Mouse (Mus musculus): ENCODE measurements at regions not wholly inside any gene's neighbourhood (a gene's known extent, or its start where the extent isn't known, plus 50 kb on each side); places are given as distances from the start of the nearest gene placed in this dataset.
"Not testable (repeated sequence)": the region's sequence is repeated elsewhere in the genome, so short reads cannot be mapped to it uniquely, and the experiment has no call there.

DNA sequence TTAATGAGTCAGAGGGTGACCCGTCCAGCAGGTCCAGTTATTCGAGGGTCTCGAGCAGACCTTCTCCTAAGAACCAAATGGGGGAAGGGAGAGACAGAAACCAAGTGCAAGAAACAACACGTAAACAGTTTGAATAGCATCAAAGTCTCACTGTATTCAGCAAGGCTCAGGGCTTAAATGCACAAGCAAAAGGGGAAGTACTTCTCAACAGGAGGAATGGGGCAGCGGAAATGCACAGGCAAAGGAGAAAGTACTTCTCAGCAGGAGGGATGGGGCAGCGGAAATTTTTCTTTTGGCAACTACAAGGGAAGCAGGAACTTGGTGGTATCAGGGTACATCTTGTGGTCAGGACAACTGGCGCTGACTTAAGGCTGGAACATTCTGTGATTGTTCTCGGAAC, 330.6 kb downstream of the 9430069I07Rik start:
- DNase-seq (ENCODE audit: low read depth) = not testable (repeated sequence)

GRCm38 (mm10) chr15:34025396-34025795, 332.3 kb downstream of the 9430069I07Rik start:
- no peak for DNase-seq (ENCODE audit: low read depth)

DNA sequence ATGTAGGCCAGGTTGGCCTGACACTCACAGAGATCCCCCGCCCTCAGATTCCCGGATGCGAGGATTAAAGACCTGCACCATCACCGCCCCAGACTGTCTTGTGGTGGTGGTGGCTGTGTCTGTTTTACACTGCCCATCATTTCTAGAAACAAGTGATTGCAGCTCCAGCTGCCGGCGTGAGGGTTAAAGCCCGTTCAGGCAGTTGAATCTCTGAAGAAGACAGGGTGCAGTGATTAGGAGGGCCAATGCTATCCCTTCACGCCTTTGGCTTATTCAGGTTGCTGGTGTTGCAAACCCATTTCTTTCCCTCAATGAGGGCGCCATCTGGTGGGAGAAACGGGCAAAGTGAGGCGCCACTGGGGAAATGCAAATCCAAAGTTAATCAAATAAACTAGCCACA, 335.8 kb downstream of the 9430069I07Rik start:
- peak; percentile 48 for DNase-seq (ENCODE audit: low read depth)

DNA sequence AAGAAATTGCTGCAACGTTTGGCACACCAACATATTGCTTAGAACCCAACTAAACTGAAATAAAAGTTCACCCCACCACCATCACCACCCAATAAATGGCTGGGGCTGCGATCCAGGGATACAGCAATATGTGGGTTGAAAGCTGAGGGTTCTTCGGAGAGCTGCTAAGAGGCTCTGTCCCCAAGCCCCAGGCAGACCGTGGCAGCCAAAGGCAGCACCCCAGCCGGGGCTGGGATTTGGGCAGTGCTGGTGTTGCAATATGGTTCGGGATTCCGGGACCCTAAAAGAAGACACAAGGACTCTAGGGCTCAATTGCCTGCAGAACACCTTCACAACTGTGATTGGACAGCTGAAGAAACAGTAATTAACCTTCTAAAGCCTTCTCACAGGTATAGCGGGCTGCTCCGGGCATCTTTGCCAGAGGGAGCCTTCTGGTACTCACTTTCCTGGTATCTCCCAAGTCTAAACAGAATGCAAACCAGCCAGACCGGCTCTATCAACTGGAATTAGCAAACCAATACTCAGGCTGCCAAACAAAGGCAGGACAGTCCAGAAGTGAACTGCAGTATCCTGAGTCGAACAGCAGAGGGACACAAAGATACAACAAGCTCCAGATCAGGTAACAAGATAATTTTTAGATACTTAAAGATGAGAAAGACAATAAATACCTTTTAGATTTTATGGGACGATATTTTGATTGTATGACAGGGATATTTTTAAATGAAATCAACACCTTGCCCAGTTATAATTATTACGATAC, 341.1 kb downstream of the 9430069I07Rik start:
- DNase-seq (ENCODE audit: low read depth) = peak; percentile 9

GRCm38 (mm10) chr15:34008591-34008990, 349.1 kb downstream of the 9430069I07Rik start:
- DNase-seq (ENCODE audit: low read depth) = no peak

- DNase-seq (ENCODE audit: low read depth) = no peak
These were observed 365.3 kb downstream of the 9430069I07Rik start for GRCm38 (mm10) chr15:33992383-33992782.

GRCm38 (mm10) chr15:33975077-33975476, 382.6 kb downstream of the 9430069I07Rik start:
- no peak for DNase-seq (ENCODE audit: low read depth)

GRCm38 (mm10) chr15:33973466-33973865, 384.2 kb downstream of the 9430069I07Rik start:
- no peak for DNase-seq (ENCODE audit: low read depth)

- no peak for DNase-seq (ENCODE audit: low read depth)
These were observed 388.3 kb downstream of the 9430069I07Rik start for GRCm38 (mm10) chr15:33969409-33969808.

DNA sequence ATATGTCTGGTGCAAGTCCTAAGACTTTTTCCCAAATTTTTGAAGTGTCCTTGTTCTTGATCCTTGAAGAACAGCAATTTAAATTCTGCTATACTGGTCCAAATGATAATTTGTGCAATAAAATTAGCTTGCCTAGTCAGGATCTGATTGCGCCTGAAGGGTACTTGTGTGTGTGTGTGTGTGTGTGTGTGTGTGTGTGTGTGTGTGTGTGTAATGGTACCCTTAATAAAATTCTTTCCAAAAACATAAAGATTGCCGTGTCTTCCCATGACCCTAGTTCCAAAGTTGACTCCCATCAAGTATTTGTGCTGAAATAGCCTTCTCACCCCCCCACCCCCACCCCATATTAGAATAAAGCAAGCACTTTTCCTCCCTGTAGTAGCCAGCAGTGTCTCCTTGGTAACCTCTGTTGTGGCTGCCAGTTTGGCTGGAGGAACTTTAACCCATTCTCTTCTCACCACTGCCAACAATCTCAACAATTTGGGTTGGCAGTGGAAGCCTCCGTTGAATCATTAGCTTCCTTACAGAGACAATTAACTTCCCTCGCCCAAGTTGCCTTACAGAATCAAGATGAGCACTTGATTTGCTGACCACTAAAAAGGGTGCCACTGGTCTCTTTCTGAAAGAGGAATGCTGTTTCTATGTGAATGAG, 422.5 kb downstream of the 9430069I07Rik start:
- DNase-seq (ENCODE audit: low read depth) = no peak

GRCm38 (mm10) chr15:33926446-33926845, 431.2 kb downstream of the 9430069I07Rik start:
- no peak for DNase-seq (ENCODE audit: low read depth)

DNA sequence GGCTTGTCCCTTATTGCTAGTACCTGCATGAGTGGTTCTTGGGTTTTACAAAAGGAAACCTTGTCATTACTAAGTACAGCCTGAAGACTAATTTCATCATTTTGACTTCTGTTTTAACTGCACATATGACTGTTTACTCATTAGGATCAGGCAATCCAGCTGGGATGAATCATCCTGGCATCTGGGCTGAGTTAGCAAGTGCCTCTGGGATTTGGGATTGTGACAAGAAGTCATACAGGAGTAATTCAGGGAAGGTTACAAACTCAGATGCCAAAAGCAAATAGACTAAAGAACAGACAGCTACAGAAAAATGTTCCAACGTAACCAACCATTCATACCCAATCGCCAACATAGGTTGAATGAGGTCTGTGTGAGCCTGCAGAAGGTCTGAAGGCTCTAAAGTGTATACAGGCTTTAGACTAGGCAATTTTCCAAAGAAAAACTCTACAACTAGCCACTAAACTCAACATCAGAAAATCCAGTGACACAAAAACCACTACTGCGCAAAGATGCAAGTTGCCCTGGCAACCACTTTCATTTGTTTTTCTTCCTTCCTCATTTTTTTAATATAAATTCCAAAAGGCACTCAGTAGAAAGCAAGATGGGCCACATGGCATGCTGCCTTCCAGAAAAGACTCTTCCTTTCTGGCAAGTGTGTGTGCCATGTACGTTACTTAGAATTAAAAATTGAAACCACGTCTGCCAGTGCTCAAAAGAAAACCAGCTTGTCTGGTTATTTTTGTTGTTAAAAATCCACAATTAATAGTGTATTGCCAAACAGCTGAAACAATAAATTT, 433.4 kb downstream of the 9430069I07Rik start:
- DNase-seq (ENCODE audit: low read depth) = no peak

GRCm38 (mm10) chr15:33914891-33915290, 442.8 kb downstream of the 9430069I07Rik start:
- no peak for DNase-seq (ENCODE audit: low read depth)

GRCm38 (mm10) chr15:33906727-33907479, 450.8 kb downstream of the 9430069I07Rik start:
- no peak for DNase-seq (ENCODE audit: low read depth)

GRCm38 (mm10) chr15:33896076-33896475, 461.6 kb downstream of the 9430069I07Rik start:
- no peak for DNase-seq (ENCODE audit: low read depth)

- DNase-seq (ENCODE audit: low read depth) = no peak
These were observed 467.1 kb downstream of the 9430069I07Rik start for GRCm38 (mm10) chr15:33890606-33891005.

- no peak for DNase-seq (ENCODE audit: low read depth)
These were observed 468.8 kb downstream of the 9430069I07Rik start for GRCm38 (mm10) chr15:33888865-33889368.

DNA sequence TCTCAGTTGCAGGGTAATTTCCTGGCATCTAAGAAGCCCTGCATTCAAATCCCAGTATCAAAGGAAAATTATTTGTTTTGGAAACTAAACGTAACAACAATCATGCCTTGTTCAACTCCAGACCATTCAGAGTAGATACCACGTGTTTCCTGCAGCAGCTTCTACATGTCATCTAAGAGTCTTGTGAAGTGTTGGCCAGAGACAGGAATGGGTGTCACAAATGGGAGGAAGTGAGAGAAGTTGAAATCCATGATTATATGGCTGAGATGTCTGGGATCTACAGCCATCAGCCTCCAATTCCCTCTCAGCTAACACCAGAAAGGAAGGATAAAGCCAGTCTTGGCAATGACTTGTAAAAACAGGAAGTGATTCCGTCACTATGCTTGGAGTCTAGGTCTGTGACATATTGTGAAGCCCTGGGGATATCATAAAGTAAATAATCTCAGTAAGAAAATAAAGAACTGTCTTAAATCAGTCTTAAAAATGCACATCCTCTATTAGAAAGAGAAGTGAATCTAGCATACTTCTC, 495.4 kb downstream of the 9430069I07Rik start:
- no peak for DNase-seq (ENCODE audit: low read depth)

DNA sequence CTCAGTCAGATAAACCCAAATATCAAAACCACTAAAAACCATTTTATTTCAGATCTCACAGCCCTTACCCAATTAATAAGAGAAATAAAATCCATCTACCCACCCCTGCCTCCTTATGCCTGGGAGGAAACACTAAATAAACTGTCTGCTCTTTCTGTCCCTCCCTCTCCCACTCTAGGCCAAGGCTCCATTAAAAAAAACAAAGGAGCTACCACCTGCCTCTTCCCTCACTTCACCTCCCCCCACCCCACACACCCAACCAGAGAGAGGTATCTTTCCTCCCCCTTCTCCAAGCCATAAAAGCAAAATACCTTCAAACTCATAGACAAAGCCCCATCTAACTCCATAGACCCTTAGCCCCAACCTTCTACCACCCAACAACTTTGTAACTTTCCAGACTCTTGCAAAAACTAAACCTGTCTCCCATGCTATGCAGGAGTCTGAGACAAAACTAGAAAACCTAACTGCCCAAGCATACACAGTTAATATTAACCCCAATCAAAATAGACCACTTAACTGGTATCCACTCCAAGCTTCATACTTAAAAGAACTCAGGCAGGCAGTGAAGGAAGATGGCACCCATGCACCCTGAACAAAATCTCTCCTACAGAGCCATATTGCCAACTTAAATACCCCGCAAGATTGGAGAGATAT, 532.1 kb downstream of the 9430069I07Rik start:
- DNase-seq (ENCODE audit: low read depth) = no peak

- no peak for DNase-seq (ENCODE audit: low read depth)
These were observed 532.8 kb downstream of the 9430069I07Rik start for GRCm38 (mm10) chr15:33824826-33825225.

DNA sequence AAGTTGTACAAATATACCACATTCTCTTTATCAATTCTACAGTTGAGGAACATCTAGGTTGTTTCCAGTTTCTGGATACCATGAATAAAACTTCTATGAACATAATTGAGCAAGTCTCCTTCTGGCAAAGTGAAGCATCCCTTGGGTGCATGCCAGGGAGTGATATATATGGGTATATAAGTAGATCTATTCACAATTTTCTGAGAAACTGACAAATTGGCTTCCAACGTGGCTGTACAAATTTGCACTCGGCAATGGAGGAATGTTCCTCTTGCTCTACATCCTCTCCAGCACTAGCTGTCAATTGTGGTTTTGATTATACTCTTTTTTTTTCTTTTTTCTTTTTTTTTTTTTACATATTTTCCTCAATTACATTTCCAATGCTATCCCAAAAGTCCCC, 576.7 kb downstream of the 9430069I07Rik start:
- DNase-seq (ENCODE audit: low read depth) = no peak

All from c-Kit-positive CD71-negative TER-119-negative erythroid progenitor cells, embryonic 14.5 days (primary cell).